Mouse (Mus musculus) embryonic facial prominence, embryonic 14.5 days (tissue): ENCODE results near the gene Jund. TPM values are rescaled to one million over a fixed set of nuclear protein-coding genes. Genes with fewer than 3 reads are reported as not detected.
A peak's percentile ranks its signal among the peaks of the same experiment; 100 is the strongest.

Experiments used
- ATAC-seq: fragments of 200-750 bp; cut with Nextera tagmentation; 2 replicates; pipeline ENCODE4 v1.8.0; 2017; ENCODE audit warnings: low read depth, moderate number of reproducible peaks, moderate TSS enrichment
- DNase-seq: peaks from one replicate; pipeline ENCODE4 v3.0.0-alpha.2; 2015; ENCODE audit warnings: low spot score
- H3K27ac ChIP-seq: fragments of 300-500 bp; sonication (generic); replicated peaks from 2 replicates; pipeline ENCODE4 v1.5.1; 2014; ENCODE audit warnings: low read depth, mild to moderate bottlenecking, low read length, moderate library complexity
- H3K27me3 ChIP-seq: fragments of 300-500 bp; sonication (generic); replicated peaks from 2 replicates; pipeline ENCODE4 v1.6.1; 2014; ENCODE audit warnings: low read length; ENCODE audit not compliant: control insufficient read depth, insufficient read depth
- H3K36me3 ChIP-seq: fragments of 300-500 bp; sonication (generic); 2 replicates; pipeline ENCODE4 v1.6.1; 2014; ENCODE audit warnings: low read length, mixed read lengths; ENCODE audit not compliant: control insufficient read depth, insufficient read depth
- H3K4me1 ChIP-seq: fragments of 300-500 bp; sonication (generic); 2 replicates; pipeline ENCODE4 v1.6.1; 2014; ENCODE audit warnings: antibody characterized with exemption, low read length; ENCODE audit not compliant: control insufficient read depth, insufficient read depth
- H3K4me2 ChIP-seq: fragments of 300-500 bp; sonication (generic); 2 replicates; pipeline ENCODE4 v1.6.1; 2014; ENCODE audit warnings: low read depth, mild to moderate bottlenecking, low read length, moderate library complexity, mixed read lengths
- H3K4me3 ChIP-seq: fragments of 300-500 bp; sonication (generic); 2 replicates; pipeline ENCODE4 v1.5.1; 2014; ENCODE audit warnings: low read depth, mild to moderate bottlenecking, low read length
- H3K9ac ChIP-seq: fragments of 300-500 bp; sonication (generic); 2 replicates; pipeline ENCODE4 v1.6.1; 2014; ENCODE audit warnings: low read depth, mild to moderate bottlenecking, low read length, moderate library complexity, mixed read lengths
- H3K9me3 ChIP-seq: fragments of 300-500 bp; sonication (generic); 2 replicates; pipeline ENCODE4 v1.6.1; 2016; ENCODE audit warnings: low read length; ENCODE audit not compliant: control insufficient read depth
- WGBS: fragments of 180-500 bp; shearing (Covaris S2); extraction: QIAGEN DNeasy Blood & Tissue Kit; methylation state at CpG from one replicate; pipeline ENCODE4 v1.1.7; 2014; 5-methylcytosine and 5-hydroxymethylcytosine counted together
- polyA plus RNA-seq: library from polyadenylated mRNA; unstranded; fragments of >200 nt; fragmentation: Nextera tagmentation; extraction: Ambion mirVana; gene quantifications from 2 replicates; pipeline ENCODE4 v1.2.1, GENCODE M21; 2014

Gene Jund
- polyA plus RNA-seq, 1 experiment from 2014 or later = 121 TPM

- no peaks in the 10 kb centered on the region for H3K4me1 ChIP-seq
- ATAC-seq (peak; percentile 50; the same call in 1 of the 2 replicates), DNase-seq (peak; percentile 62)
- H3K9me3 ChIP-seq = no peaks in the 10 kb centered on the region
- H3K36me3 ChIP-seq = no peaks in the 10 kb centered on the region
- H3K9ac ChIP-seq = peak overlapping the region; percentile 21; the same call in 1 of the 2 replicates
- no peak overlapping the region for H3K27ac ChIP-seq
- H3K27me3 ChIP-seq = no peaks in the 10 kb centered on the region
- H3K4me2 ChIP-seq = no peak overlapping the region
- no peak overlapping the region for H3K4me3 ChIP-seq
- WGBS = 4% methylated on average over 3 of the region's 3 CpGs
Observed at GRCm38 (mm10) chr8:70720739-70721138, 22.0 kb downstream of the Jund start.

GRCm38 (mm10) chr8:70721601-70722000 is 22.9 kb downstream of the Jund start:
- Histone ChIP-seq H3K36me3 (no peaks in the 10 kb centered on the region), H3K4me3 (no peak overlapping the region), H3K9me3 (no peaks in the 10 kb centered on the region), H3K9ac (no peak overlapping the region), H3K27me3 (peaks cover 3% of the 10 kb centered on the region), H3K4me2 (no peak overlapping the region), H3K27ac (no peak overlapping the region), H3K4me1 (no peaks in the 10 kb centered on the region)
- no peak for DNase-seq
- ATAC-seq = no peak
- WGBS = 78% methylated on average over 8 of the region's 8 CpGs

GRCm38 (mm10) chr8:70723486-70724210 is 24.9 kb downstream of the Jund start, which contains the start of gene Pde4c:
TSS of gene Pde4c (plus strand) at chr8:70723720.
- ATAC-seq (no peak), DNase-seq (no peak)
- no peak within 1 kb of the TSS for H3K4me2 ChIP-seq
- H3K27ac ChIP-seq = no peak within 1 kb of the TSS
- WGBS = 53% methylated on average over 7 of the region's 7 CpGs
- H3K4me3 ChIP-seq = no peak within 1 kb of the TSS
- no peak within 1 kb of the TSS for H3K9ac ChIP-seq
- H3K4me1 ChIP-seq = no peaks in the 10 kb centered on the region
- peaks cover 16% of the 10 kb centered on the region for H3K27me3 ChIP-seq
- no peaks in the 10 kb centered on the region for H3K9me3 ChIP-seq
- no peaks in the 10 kb centered on the region for H3K36me3 ChIP-seq

- Histone ChIP-seq H3K9ac (no peak overlapping the region), H3K36me3 (no peaks in the 10 kb centered on the region), H3K27me3 (peaks cover 22% of the 10 kb centered on the region), H3K4me3 (no peak overlapping the region), H3K27ac (no peak overlapping the region), H3K4me2 (no peak overlapping the region), H3K4me1 (no peaks in the 10 kb centered on the region), H3K9me3 (no peaks in the 10 kb centered on the region)
- DNase-seq (no peak), ATAC-seq (no peak)
- WGBS = 67% methylated on average over 12 of the region's 12 CpGs
Observed at GRCm38 (mm10) chr8:70724216-70724615, 25.5 kb downstream of the Jund start.

- no peak for ATAC-seq
- H3K27me3 ChIP-seq = peaks cover 39% of the 10 kb centered on the region
- 23% methylated on average over 14 of the region's 14 CpGs for WGBS
Observed at GRCm38 (mm10) chr8:70725792-70726447, 27.2 kb downstream of the Jund start.

GRCm38 (mm10) chr8:70726721-70727120 is 28.0 kb downstream of the Jund start:
- no peak overlapping the region for H3K27ac ChIP-seq
- no peak overlapping the region for H3K4me2 ChIP-seq
- H3K4me1 ChIP-seq = no peaks in the 10 kb centered on the region
- WGBS = 44% methylated on average over 11 of the region's 11 CpGs
- H3K9me3 ChIP-seq = no peaks in the 10 kb centered on the region
- no peak overlapping the region for H3K9ac ChIP-seq
- no peaks in the 10 kb centered on the region for H3K36me3 ChIP-seq
- ATAC-seq (no peak), DNase-seq (no peak)
- no peak overlapping the region for H3K4me3 ChIP-seq
- peaks cover 41% of the 10 kb centered on the region for H3K27me3 ChIP-seq

More at GRCm38 (mm10) chr8:70725792-70726447, 27.2 kb downstream of the Jund start:
- H3K9ac ChIP-seq = no peak overlapping the region
- H3K27ac ChIP-seq = no peak overlapping the region
- H3K36me3 ChIP-seq = no peaks in the 10 kb centered on the region
- no peak overlapping the region for H3K4me3 ChIP-seq
- DNase-seq = no peak
- no peaks in the 10 kb centered on the region for H3K4me1 ChIP-seq
- H3K9me3 ChIP-seq = no peaks in the 10 kb centered on the region
- no peak overlapping the region for H3K4me2 ChIP-seq

- H3K9me3 ChIP-seq = no peaks in the 10 kb centered on the region
- 5% methylated on average over 34 of the region's 34 CpGs for WGBS
- DNase-seq = no peak
- no peaks in the 10 kb centered on the region for H3K36me3 ChIP-seq
- H3K27ac ChIP-seq = no peak overlapping the region
- H3K27me3 ChIP-seq = peaks cover 41% of the 10 kb centered on the region
- H3K4me1 ChIP-seq = no peaks in the 10 kb centered on the region
- H3K9ac ChIP-seq = peak overlapping the region; percentile 30; the same call in 1 of the 2 replicates
- H3K4me3 ChIP-seq = peak overlapping the region; percentile 25
- ATAC-seq = no peak
- H3K4me2 ChIP-seq = peak overlapping the region; percentile 49
Observed at GRCm38 (mm10) chr8:70729808-70730475, 31.2 kb downstream of the Jund start.

- Histone ChIP-seq H3K27me3 (peaks cover 41% of the 10 kb centered on the region), H3K4me2 (no peak overlapping the region), H3K27ac (no peak overlapping the region), H3K4me3 (no peak overlapping the region), H3K9me3 (no peaks in the 10 kb centered on the region), H3K9ac (no peak overlapping the region), H3K4me1 (no peaks in the 10 kb centered on the region), H3K36me3 (no peaks in the 10 kb centered on the region)
- no peak for DNase-seq
- 93% methylated on average over 4 of the region's 4 CpGs for WGBS
- ATAC-seq = no peak
Observed at GRCm38 (mm10) chr8:70730956-70731355, 32.2 kb downstream of the Jund start.
